Comparison of ENCODE assay signal across 9 mouse cellular contexts in genomic region chr19:30030636-30031467, GRCm38 (mm10). TPM values are rescaled to one million over a fixed set of nuclear protein-coding genes. Genes with fewer than 3 reads are reported as not detected.
A peak's percentile ranks its signal among the peaks of the same experiment; 100 is the strongest.
DNase-seq lines count a peak whose midpoint lies in the region; ATAC-seq and TF ChIP-seq lines count a peak whose summit lies in the region.
"Had no signal": no experiment of that assay in that cellular context is flagged by ENCODE, and none has a peak within 500 bp of the region (broad histone marks: within the 10 kb centered on the region; RNA-seq: fewer than 3 reads in every experiment).

No protein-coding gene starts in this region.

- TF ChIP-seq CTCF in spleen, adult 2 months (IDR thresholded peaks at IDR 0.05; ENCODE audit: extremely low read depth, insufficient read depth, insufficient read length, insufficient replicate concordance), result no peak

- peak overlapping the region; percentile 99 for H3K9ac ChIP-seq in intestine, embryonic 15.5 days

- H3K27me3 ChIP-seq in erythroblast, embryonic 14.5 days (ENCODE audit: control insufficient read depth), result no peaks in the 10 kb centered on the region; the same call in 1 of the 2 replicates
- H3K27me3 ChIP-seq in intestine, embryonic 15.5 days (replicated peaks), result no peaks in the 10 kb centered on the region
- no peaks in the 10 kb centered on the region for H3K27me3 ChIP-seq in spleen, adult 2 months (ENCODE audit: control insufficient read depth, insufficient read depth, low read length)

- DNase-seq in spleen, adult 12 weeks (ENCODE audit: low spot score), result peak; percentile 18
- no peak for DNase-seq in spleen, postnatal 36 days (ENCODE audit: low spot score in 2 of 2)
- DNase-seq in adrenal gland, postnatal 36 days, result peak; percentile 22 to 55
- DNase-seq in lung, postnatal 10 days, result peak; percentile 21
- peak in 1 of 2 experiments; percentile 11 for DNase-seq in spleen, adult 2 months (ENCODE audit: low read depth in 1 of 2, low spot score in 2 of 2)
- no peak for DNase-seq in urinary bladder, postnatal 4 days (ENCODE audit: low spot score in 2 of 2)

- no peak for TF ChIP-seq POLR2A in spleen, adult 2 months (IDR thresholded peaks at IDR 0.05; ENCODE audit: low read depth, low read length)

- H3K9me3 ChIP-seq in erythroblast, embryonic 14.5 days (ENCODE audit: control insufficient read depth, low read length), result no peaks in the 10 kb centered on the region
- H3K9me3 ChIP-seq in intestine, embryonic 15.5 days, result no peaks in the 10 kb centered on the region

- H3K27ac ChIP-seq in intestine, embryonic 15.5 days, result peak overlapping the region; percentile 92
- peak overlapping the region; percentile 79 for H3K27ac ChIP-seq in spleen, adult 2 months (ENCODE audit: insufficient read depth, low read length)

- peak overlapping the region; percentile 99 for H3K4me3 ChIP-seq in erythroblast, embryonic 14.5 days (replicated peaks)
- peak overlapping the region; percentile 96 for H3K4me3 ChIP-seq in intestine, embryonic 15.5 days (replicated peaks)
- H3K4me3 ChIP-seq in spleen, adult 2 months (ENCODE audit: extremely low read depth, insufficient read depth, insufficient read length), result peak overlapping the region; percentile 93

- under 1% methylated on average over 77 of the region's 92 CpGs for WGBS in intestine, embryonic 15.5 days
- WGBS in spleen, adult 2 months, result under 1% methylated on average over 82 of the region's 92 CpGs

- peak overlapping the region; percentile 81 for H3K4me2 ChIP-seq in intestine, embryonic 15.5 days (replicated peaks)

- ATAC-seq in intestine, embryonic 15.5 days, result peak; percentile 64

- H3K36me3 ChIP-seq in erythroblast, embryonic 14.5 days (ENCODE audit: control insufficient read depth), result peaks cover 11% of the 10 kb centered on the region
- H3K36me3 ChIP-seq in intestine, embryonic 15.5 days, result no peaks in the 10 kb centered on the region
- H3K36me3 ChIP-seq in spleen, adult 2 months (ENCODE audit: control insufficient read depth, insufficient read depth, low read length), result no peaks in the 10 kb centered on the region

- peaks cover 45% of the 10 kb centered on the region for H3K4me1 ChIP-seq in erythroblast, embryonic 14.5 days (ENCODE audit: control insufficient read depth)
- peaks cover 8% of the 10 kb centered on the region; the same call in 1 of the 2 replicates for H3K4me1 ChIP-seq in intestine, embryonic 15.5 days (replicated peaks)
- peaks cover 13% of the 10 kb centered on the region for H3K4me1 ChIP-seq in spleen, adult 2 months (ENCODE audit: control insufficient read depth, insufficient read depth, insufficient read length)

RNA-seq across cellular contexts. Expression of gene Uhrf2, which starts 0.5 kb away (rescaled TPM):
- total RNA-seq in adrenal gland, postnatal 36 days (2021), result 10 to 100 TPM; 36.3 to 43.5 TPM
- polyA plus RNA-seq in erythroblast, embryonic 14.5 days (2012), result 0.94 and 1.1 TPM in 2 replicates
- 54.5 and 54.9 TPM in 2 replicates for polyA plus RNA-seq in intestine, embryonic 15.5 days (2015; fragmentation: Nextera tagmentation; extraction: Ambion mirVana)
- 18.7 and 26.2 TPM in 2 replicates for polyA plus RNA-seq in spleen, adult 2 months (2012; rRNA removed)

RNA-seq across cellular contexts. Expression of gene Trpd52l3, which starts 27.3 kb away (rescaled TPM):
- not detected for total RNA-seq in adrenal gland, postnatal 36 days (2021)
- not detected in 2 replicates for polyA plus RNA-seq in erythroblast, embryonic 14.5 days (2012)
- polyA plus RNA-seq in intestine, embryonic 15.5 days (2015; fragmentation: Nextera tagmentation; extraction: Ambion mirVana), result not detected in 2 replicates
- polyA plus RNA-seq in spleen, adult 2 months (2012; rRNA removed), result not detected in 2 replicates
- total RNA-seq: heart, adult 18-20 months had no signal

Comparison
In these comparisons a context has a peak if more than half of its experiments do, and no peak if none do; other contexts are left out.
1. DNase-seq: peak in spleen, adult 12 weeks (single experiment), adrenal gland, postnatal 36 days (2 of 2) and lung, postnatal 10 days (single experiment); none in spleen, postnatal 36 days (0 of 2) and urinary bladder, postnatal 4 days (0 of 2).
2. Peak in every context shown above with its lines, with median percentiles within 50 percentile points of each other: H3K4me3 ChIP-seq.